Mouse (Mus musculus) lung, postnatal 0 days (tissue): ENCODE results near the gene Cops9. TPM values are rescaled to one million over a fixed set of nuclear protein-coding genes. Genes with fewer than 3 reads are reported as not detected.

ENCODE experiments used
- ATAC-seq: fragments of 200-750 bp; cut with Nextera tagmentation; 2 replicates; pipeline ENCODE4 v1.8.0; 2017; ENCODE audit warnings: moderate library complexity
- DNase-seq: peaks from one replicate; pipeline ENCODE4 v3.0.0-alpha.2; 2016; ENCODE audit warnings: low spot score
- H3K27ac ChIP-seq: fragments of 300-500 bp; sonication (generic); 2 replicates; pipeline ENCODE4 v1.5.1; 2014; ENCODE audit warnings: antibody characterized with exemption, mild to moderate bottlenecking, low read length, mixed read lengths
- H3K27me3 ChIP-seq: fragments of 300-500 bp; sonication (generic); replicated peaks from 2 replicates; pipeline ENCODE4 v1.6.1; 2014; ENCODE audit warnings: low read length, mixed read lengths; ENCODE audit not compliant: insufficient read depth
- H3K36me3 ChIP-seq: fragments of 300-500 bp; sonication (generic); 2 replicates; pipeline ENCODE4 v1.6.1; 2014; ENCODE audit warnings: low read length, mixed read lengths; ENCODE audit not compliant: insufficient read depth
- H3K4me1 ChIP-seq: fragments of 300-500 bp; sonication (generic); 2 replicates; pipeline ENCODE4 v1.6.1; 2014; ENCODE audit warnings: antibody characterized with exemption, low read depth, low read length, mixed read lengths; ENCODE audit not compliant: insufficient read depth
- H3K4me2 ChIP-seq: fragments of 300-500 bp; sonication (generic); replicated peaks from 2 replicates; pipeline ENCODE4 v1.6.1; 2014; ENCODE audit warnings: low read depth, mild to moderate bottlenecking, low read length, moderate library complexity, mixed read lengths
- H3K4me3 ChIP-seq: fragments of 300-500 bp; sonication (generic); 2 replicates; pipeline ENCODE4 v1.5.1; 2014; ENCODE audit warnings: low read depth, low read length
- H3K9ac ChIP-seq: fragments of 300-500 bp; sonication (generic); replicated peaks from 2 replicates; pipeline ENCODE4 v1.6.1; 2014; ENCODE audit warnings: low read depth, mild to moderate bottlenecking
- H3K9me3 ChIP-seq: fragments of 300-500 bp; sonication (generic); 2 replicates; pipeline ENCODE4 v1.6.1; 2016; ENCODE audit warnings: low read length, mixed read lengths
- CTCF ChIP-seq: IDR thresholded peaks from 2 replicates; pipeline ENCODE4 v1.5.1; 2016; ENCODE audit warnings: antibody characterized with exemption, mild to moderate bottlenecking
- EP300 ChIP-seq: IDR thresholded peaks from 2 replicates; pipeline ENCODE4 v1.6.1; 2016; ENCODE audit warnings: antibody characterized with exemption, mild to moderate bottlenecking, control low read depth
- WGBS: fragments of 180-500 bp; shearing (Covaris S2); extraction: QIAGEN DNeasy Blood & Tissue Kit; methylation state at CpG from one replicate; pipeline ENCODE4 v1.1.7; 2014; 5-methylcytosine and 5-hydroxymethylcytosine counted together
- polyA plus RNA-seq: library from polyadenylated mRNA; unstranded; fragments of >200 nt; fragmentation: Nextera tagmentation; extraction: Ambion mirVana; gene quantifications from 2 replicates; pipeline ENCODE4 v1.2.1, GENCODE M21; 2015

The Cops9 gene
- polyA plus RNA-seq, 1 experiment from 2014 or later, result 355 TPM

GRCm38 (mm10) chr1:92659392-92659791, 17.6 kb upstream of the Cops9 start:
- ATAC-seq, result no peak
- DNase-seq, result no peak
- Histone ChIP-seq H3K4me2 (no peak overlapping the region), H3K4me1 (no peaks in the 10 kb centered on the region), H3K27ac (no peak overlapping the region), H3K9ac (no peak overlapping the region), H3K9me3 (no peaks in the 10 kb centered on the region), H3K4me3 (no peak overlapping the region), H3K27me3 (no peaks in the 10 kb centered on the region), H3K36me3 (no peaks in the 10 kb centered on the region)
- 33% methylated on average over 5 of the region's 5 CpGs for WGBS
- no peak for TF ChIP-seq CTCF
- no peak for TF ChIP-seq EP300

- H3K4me1 ChIP-seq, result no peaks in the 10 kb centered on the region
- ATAC-seq (no peak), DNase-seq (no peak)
- no peaks in the 10 kb centered on the region for H3K27me3 ChIP-seq
- H3K27ac ChIP-seq, result no peak overlapping the region
- TF ChIP-seq CTCF (no peak), EP300 (no peak)
- H3K9me3 ChIP-seq, result no peaks in the 10 kb centered on the region
- H3K4me2 ChIP-seq, result no peak overlapping the region
- WGBS, result 73% methylated on average over 11 of the region's 11 CpGs
- H3K9ac ChIP-seq, result no peak overlapping the region
- no peak overlapping the region for H3K4me3 ChIP-seq
- no peaks in the 10 kb centered on the region for H3K36me3 ChIP-seq
These were observed 15.4 kb upstream of the Cops9 start for GRCm38 (mm10) chr1:92657025-92657820.

GRCm38 (mm10) chr1:92654676-92655075, 12.9 kb upstream of the Cops9 start:
- Histone ChIP-seq H3K9ac (no peak overlapping the region), H3K9me3 (no peaks in the 10 kb centered on the region), H3K27ac (no peak overlapping the region), H3K36me3 (no peaks in the 10 kb centered on the region), H3K4me3 (no peak overlapping the region), H3K4me2 (no peak overlapping the region), H3K27me3 (no peaks in the 10 kb centered on the region), H3K4me1 (no peaks in the 10 kb centered on the region)
- no peak for TF ChIP-seq CTCF
- TF ChIP-seq EP300, result no peak
- peak; percentile 63 for ATAC-seq
- 32% methylated on average over 2 of the region's 2 CpGs for WGBS
- DNase-seq, result peak; percentile 59

GRCm38 (mm10) chr1:92653179-92653578, 11.4 kb upstream of the Cops9 start:
- H3K27ac ChIP-seq, result no peak overlapping the region
- H3K4me1 ChIP-seq, result no peaks in the 10 kb centered on the region
- H3K4me2 ChIP-seq, result no peak overlapping the region
- no peak overlapping the region for H3K4me3 ChIP-seq
- no peaks in the 10 kb centered on the region for H3K27me3 ChIP-seq
- no peak for ATAC-seq
- H3K9me3 ChIP-seq, result no peaks in the 10 kb centered on the region
- H3K9ac ChIP-seq, result no peak overlapping the region
- no peaks in the 10 kb centered on the region for H3K36me3 ChIP-seq
- DNase-seq, result no peak
- TF ChIP-seq EP300 (no peak), CTCF (no peak)
- whole genome bisulfite sequencing, result 85% methylated on average over 3 of the region's 3 CpGs

DNA sequence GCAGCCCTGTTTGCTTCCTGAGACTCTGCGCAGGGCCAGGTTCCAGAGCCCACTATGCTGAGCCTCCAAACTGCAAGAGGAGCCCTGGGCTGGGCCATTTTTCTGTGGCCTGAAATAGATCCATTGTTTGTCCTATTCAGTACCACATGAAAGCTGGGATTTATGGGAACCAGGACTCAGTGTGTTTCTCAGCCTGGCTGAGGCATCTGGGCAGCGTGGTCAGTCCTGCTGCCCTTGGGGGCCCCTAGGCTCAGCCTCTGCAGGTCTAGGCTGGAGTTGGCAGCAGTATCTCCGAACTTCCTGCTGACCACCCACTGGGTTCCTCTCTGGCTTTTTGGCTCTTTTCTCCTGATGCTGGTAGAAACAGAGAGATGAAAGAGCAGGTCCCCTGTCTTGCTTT, 9.7 kb upstream of the Cops9 start:
- no peak overlapping the region for H3K4me3 ChIP-seq
- WGBS, result 82% methylated on average over 3 of the region's 3 CpGs
- no peak overlapping the region for H3K27ac ChIP-seq
- H3K36me3 ChIP-seq, result no peaks in the 10 kb centered on the region
- TF ChIP-seq EP300 (no peak), CTCF (no peak)
- no peaks in the 10 kb centered on the region for H3K4me1 ChIP-seq
- ATAC-seq, result no peak
- H3K4me2 ChIP-seq, result no peak overlapping the region
- no peak overlapping the region for H3K9ac ChIP-seq
- DNase-seq, result no peak
- no peaks in the 10 kb centered on the region for H3K9me3 ChIP-seq
- H3K27me3 ChIP-seq, result no peaks in the 10 kb centered on the region

DNA sequence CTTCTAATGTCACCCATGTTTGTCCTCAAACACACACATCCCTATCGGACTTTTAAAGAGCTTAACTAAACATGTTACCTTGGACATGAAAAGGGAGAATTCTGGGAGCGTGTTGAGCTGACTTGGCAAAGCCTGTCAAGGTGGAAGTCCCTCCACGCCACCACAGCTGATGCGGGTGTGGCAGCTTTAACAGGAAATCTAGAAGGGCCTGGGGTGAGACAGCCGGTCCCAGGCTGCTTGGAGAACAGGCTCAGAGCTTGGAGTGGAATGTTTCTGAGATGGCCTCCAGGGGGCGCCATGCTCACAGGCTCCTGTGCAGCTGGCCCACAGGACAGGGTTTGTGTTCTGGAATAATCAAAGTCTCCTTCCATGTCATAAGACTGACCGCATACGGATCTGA, 6.9 kb upstream of the Cops9 start, which contains the start of gene Otos:
Gene Otos (minus strand): TSS at position 169 of the 400 bp plus-strand sequence.
- Histone ChIP-seq H3K4me2 (peak within 1 kb of the TSS; percentile 11; the same call in 1 of the 2 replicates), H3K4me1 (no peaks in the 10 kb centered on the region), H3K9ac (no peak within 1 kb of the TSS), H3K36me3 (no peaks in the 10 kb centered on the region), H3K4me3 (no peak within 1 kb of the TSS), H3K9me3 (no peaks in the 10 kb centered on the region), H3K27me3 (no peaks in the 10 kb centered on the region), H3K27ac (no peak within 1 kb of the TSS)
- peak; percentile 84 for TF ChIP-seq CTCF
- no peak for TF ChIP-seq EP300
- peak; percentile 88 for DNase-seq
- peak; percentile 70 for ATAC-seq
- 18% methylated on average over 8 of the region's 8 CpGs for WGBS
